Mouse (Mus musculus) G1E-ER4 (cell line): ENCODE measurements around the gene Irgq. TPM values are rescaled to one million over a fixed set of nuclear protein-coding genes. Genes with fewer than 3 reads are reported as not detected.

ENCODE experiments used
- GATA1 ChIP-seq: IDR thresholded peaks from one replicate; pipeline ENCODE4 v1.8.0; 2012; ENCODE audit warnings: low read length, inconsistent platforms
- polyA plus RNA-seq: library from polyadenylated mRNA; stranded (reverse); fragments of >175 nt; gene quantifications from 2 replicates; pipeline ENCODE4 v1.2.3, GENCODE M21; 2012

Irgq gene
- polyA plus RNA-seq, 1 experiment = 12.1 TPM

DNA sequence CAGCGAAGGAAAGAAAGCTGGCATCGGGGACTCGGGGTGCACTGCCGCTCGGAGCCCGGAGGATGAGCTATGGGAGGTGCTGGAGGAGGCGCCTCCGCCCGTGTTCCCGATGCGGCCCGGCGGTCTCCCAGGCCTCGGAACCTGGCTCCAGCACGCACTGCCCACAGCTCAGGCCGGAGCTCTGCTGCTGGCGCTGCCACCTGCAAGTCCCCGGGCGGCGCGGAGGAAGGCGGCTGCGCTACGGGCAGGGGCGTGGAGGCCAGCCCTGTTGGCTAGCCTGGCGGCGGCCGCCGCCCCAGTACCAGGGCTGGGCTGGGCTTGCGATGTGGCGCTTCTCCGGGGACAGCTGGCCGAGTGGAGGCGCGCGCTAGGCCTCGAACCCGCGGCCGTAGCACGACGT, 3.3 kb downstream of the Irgq start:
- no peak for TF ChIP-seq GATA1

DNA sequence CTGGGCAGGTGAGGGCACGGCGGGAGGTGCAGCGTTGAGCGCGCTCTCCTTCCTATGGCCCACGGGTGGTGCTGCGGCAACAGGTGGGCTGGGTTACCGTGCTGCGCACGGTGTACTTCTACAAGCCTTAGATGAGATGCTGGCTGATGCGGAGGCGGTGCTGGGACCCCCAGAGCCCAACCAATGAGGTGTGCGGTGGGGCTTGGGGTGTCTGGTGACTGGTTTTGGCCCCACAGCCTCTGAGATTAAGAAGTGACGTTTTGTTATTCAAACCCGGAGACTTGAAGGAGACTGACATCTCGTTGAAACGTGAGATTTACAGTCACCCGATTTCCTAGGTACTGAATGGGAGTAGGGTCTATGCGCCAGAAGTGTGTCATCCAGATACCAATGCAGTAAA, 3.8 kb downstream of the Irgq start:
- TF ChIP-seq GATA1 = no peak

DNA sequence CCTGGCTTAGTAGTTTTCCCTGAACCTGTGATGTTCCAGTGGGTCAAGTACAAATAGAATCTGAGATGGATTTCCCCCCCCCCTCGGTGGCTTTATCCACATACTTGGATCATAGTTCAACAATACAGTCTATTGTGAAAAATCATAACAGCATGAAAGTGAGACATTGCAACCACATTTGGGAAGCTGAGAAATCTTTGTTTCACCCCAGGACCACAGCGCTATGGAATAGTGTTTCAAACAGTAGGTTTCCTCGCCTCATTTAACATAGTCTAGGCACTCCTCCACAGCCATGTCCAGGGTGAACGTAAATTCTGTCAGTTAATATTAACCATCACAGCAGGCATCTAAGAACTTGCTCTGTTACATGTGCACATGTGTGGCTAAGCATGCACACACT, 6.6 kb downstream of the Irgq start:
- TF ChIP-seq GATA1 = no peak

DNA sequence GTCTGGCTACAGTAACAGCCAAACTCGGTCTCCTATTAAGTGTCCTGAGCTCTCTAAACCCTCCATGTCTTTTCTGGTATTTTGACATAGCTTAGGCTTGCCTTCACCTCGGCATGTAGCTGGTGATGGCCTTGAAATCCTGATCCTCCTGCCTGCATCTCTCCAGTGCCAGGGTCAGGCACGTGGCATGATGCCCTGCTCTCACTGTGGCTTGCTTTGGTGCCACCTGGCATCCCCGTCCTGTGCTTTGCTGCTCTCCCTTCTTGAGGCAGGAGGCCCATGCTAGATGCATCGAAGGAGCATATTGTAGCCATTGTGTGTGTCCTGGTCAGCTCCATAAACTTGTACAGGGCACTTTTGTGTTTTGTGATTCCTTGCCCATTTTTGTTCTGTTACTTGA, 7.1 kb downstream of the Irgq start:
- no peak for TF ChIP-seq GATA1

DNA sequence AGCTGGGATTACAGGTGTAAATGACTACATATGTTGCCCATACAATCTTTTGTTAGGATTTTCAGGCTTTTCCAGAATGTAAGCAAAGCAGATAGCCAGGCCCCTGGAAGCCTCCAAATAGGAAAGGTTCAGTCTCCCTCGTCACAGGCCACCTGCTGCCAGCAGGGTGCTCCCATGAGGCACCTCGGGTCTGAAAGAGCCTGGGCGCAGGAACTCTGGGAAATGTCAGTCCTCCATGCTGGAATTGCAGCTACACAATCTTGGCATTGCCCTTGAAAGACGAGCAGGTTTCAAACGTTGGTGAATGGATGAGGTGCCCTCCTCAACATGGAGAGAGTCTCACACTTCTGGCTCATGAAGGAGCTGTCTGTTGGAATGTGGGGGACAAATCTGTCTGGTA, 7.7 kb downstream of the Irgq start:
- no peak for TF ChIP-seq GATA1

DNA sequence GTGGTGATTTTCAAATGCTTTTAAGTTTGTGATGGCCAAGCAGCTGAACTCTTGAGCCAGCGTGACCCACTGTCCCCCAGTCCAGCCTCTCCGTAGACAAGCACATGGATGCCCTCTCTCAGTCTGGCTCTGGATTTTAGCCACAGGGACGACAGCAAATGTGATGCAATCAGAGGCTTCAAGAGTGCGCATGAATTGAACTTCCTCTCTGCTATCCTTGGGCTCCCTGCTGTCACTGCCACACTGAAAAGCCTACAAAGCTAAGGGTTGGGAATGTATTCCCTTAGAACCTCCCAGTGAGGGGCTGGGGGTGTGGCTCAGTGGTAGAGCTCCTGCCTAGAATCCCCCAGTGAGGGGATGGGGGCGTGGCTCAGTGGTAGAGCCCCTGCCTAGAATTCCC, 8.2 kb downstream of the Irgq start:
- TF ChIP-seq GATA1 = no peak

DNA sequence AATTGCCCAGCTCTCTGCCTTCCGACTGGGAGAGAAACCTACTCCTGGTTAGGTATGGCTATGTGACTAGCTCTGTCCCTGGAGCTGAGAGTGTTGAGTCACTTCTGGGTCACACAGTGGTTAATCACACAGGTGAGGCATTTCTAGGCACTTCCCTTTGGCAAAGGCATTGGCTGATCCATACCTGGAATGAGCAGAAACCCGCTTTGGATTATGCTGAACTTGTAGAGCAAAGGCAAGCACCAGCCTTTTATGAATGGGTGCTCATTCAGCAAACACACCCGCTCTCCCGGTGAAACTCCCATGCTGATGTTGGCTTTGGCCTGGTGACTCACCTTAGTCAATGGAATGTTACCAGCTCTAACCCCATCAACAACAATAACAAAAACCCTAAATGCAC, 9.2 kb downstream of the Irgq start:
- no peak for TF ChIP-seq GATA1

DNA sequence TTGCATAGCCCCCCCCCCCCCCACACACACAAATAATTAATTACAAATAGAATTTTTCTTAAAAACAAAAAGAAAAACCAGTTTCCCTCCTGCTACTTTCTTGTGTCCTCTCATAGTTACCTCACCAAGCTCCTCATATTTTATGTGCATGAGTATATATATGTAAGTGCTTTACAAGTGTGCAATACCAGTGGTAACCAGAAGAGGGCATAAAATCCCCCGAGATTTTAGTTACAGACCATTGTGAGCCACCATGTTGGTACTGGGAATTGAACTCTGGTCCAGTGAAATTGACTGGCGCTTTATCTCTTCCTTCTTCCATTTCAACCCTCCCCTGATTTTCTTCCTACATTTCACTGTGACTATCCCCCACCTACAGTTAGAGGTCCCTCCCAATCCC, 14.0 kb downstream of the Irgq start:
- no peak for TF ChIP-seq GATA1

DNA sequence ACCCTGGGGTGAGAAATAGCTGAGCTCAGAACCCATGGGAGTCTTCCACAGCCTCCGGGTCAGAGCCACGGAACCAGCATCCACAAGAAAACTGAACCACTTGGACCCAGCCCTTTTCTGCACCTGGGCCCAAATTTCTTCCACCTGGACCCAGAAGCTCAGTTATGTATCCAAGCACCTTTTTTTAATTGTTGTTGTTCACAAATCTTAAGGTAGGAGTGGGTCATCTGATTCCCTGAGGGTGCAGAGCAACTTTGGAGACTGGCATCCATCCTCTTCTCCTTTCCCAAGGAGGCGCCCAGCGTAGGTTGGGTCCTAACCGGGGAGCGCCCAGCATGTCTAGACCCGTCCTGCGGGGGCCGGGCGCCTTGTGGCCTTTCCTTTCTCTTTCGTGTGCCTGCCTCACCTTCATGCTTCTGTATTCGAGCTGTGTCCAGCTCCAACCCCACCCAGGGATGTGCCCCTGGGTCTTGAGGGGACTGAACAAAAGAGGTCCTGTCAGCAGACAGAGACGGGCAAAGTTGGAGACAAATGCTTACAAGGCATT, 15.7 kb downstream of the Irgq start, which contains the start of the genes Pinlyp and Xrcc1:
Gene Pinlyp (minus strand): TSS at position 51 of the 547 bp plus-strand sequence.
Gene Xrcc1 (plus strand): TSS at position 222 of the 547 bp plus-strand sequence.
- no peak for TF ChIP-seq GATA1

DNA sequence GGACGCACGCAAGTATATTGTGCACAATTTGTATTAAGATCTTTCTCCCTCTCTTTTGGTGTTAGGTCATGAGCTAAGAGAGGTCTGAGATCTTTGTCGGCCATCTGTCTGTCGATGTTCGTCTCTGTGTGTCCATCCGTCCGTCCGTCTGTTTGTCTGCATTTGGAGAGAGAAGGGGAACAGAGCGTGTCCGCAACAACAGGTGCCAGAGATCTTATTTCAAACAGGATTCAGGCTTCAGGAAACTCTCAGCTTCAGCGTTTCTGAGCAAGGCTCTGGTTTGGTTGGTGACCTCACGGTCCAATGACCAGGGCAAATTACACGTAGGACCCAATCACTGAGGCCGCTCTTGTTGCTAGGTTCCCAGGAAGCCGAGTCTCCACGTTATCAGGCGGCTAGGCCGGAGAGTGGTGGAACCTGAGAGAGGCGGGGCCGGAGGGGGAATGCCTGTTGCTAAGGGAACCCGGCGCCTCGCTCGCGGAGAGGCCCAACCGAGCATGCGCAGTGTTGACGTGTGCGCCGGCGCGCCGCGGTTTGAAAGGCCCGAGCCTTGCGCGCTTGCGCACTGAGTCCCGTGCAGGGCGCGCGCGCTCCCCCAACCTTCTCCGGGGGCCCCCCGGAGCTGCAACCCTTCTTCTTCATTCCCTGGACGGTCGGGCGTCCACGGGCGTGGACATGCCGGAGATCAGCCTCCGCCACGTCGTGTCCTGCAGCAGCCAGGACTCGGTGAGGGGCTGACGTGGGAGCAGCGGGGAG, 16.3 kb downstream of the Irgq start:
- no peak for TF ChIP-seq GATA1

DNA sequence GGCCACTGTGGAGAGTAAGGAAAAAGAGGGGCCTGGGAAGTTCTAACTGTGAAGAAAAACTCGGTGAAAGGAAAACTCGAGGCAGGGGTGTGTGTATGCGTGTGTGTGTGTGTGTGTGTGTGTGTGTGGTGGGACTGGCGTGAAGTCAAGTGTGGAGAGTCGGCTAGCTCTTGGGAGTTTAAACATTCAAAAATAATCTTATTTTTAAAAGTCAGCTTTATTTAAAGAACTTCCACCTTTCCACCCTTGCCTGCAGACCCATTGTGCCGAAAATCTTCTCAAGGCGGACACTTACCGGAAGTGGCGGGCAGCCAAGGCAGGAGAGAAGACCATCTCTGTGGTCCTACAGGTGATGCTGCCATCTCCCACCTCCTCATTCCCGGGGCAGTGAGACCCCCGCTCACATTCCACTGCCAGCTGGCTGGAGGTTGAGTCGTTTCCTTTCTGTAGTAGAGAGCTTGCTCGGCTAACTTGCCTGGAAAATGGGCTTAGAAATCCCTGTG, 17.1 kb downstream of the Irgq start:
- no peak for TF ChIP-seq GATA1

DNA sequence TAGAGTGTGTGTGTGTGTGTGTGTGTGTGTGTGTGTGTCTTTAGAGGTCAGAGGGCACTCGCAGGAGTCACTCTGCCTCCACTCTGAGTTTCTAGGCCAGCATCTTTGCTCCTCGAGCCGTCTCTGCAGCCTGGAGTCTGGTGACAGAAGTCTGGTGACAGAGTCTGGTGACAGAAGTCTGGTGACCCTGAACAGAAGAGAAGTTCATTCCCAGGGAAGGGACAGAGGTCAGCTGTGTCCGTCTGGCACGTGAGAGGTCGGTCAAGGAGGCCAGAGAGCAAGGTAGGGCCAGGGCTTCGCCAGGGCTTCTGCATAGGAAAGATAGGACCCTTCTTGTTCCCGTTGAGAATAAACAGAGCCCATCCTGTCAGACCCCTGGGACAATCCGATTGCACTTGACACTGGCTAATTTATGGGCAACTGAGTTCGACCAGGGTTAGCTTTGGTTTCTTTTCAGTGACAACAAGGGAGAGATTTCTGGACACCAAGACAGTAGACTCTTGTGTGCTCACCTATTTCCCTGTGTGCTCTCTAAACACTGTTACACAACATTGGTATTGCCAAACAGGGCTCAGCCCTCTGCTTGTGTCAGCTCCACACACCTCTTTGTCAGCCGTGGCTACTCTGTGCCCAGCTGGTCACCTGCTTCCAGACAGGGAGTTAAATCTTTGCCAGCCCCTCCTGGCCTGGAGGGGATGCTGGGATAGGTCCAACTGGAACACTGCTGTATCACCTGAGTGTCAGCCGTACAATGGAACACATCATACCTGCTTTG, 21.7 kb downstream of the Irgq start:
- TF ChIP-seq GATA1 = no peak

DNA sequence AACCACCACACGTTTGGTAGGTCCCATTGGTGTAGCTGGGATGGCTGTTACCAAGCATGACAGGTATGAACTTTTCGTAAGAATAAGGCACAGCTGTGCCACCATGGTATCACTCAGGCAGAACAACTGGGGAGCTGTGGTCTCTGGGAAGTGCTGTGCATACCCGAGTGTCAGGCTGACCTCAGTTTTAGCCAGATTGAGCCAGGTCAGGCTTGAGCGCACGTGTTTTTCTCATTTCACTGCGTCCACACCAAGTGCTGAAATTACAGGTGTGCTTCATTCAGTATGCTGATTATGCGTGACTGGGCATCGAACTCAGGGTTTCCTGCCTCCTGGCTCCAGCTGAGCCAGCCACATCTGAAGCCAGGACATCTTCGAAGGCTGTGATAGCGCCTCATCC, 25.3 kb downstream of the Irgq start:
- no peak for TF ChIP-seq GATA1

DNA sequence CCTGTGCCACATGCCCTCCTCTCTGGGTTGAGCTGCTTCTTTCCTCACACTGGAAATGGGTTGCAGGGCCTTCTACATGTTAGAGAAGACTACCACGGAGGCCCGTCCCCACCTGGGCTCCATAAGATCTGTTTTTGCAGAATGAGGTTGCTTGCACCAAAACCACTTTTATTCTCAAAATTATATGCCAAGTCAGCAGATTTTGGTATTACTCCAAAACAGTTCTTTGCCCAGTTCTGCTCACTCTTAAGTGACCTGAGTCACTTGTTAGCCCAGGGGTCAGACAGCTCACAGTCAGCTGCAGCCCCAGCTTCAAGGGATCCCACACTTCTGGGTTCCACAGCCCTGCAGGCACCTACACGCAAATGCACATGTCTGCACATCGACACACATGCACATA, 31.0 kb downstream of the Irgq start:
- no peak for TF ChIP-seq GATA1

DNA sequence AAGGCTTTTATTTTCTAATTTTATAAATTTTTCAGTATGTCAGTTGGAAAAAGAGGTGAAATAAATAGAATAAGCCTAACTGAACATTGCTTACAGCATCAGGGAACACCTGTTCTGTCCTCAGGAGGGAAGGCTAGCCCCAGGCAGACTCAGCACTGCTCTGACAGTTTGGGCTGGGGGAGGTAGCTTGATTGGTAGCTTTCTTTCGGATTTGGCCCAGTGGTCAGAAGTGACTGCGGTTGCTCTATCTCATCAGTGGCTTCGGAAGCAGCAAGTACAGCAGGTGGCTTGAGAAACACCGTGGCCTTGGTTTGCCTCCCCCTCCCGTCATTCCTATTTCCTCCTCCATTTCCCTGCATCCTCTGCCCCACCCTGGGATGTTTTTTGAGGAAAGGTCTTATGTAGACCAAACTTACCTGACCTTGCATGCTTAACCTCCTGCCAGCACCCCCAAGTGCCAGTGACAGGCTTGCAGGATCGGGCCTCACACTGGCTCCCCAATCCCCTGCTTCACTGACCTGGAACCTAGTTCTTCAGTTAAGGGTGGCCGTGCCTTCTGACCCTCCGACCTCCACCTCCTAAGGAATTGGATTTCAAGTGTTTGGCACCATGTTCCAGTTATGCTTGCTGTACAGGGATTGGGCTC, 32.8 kb downstream of the Irgq start:
- no peak for TF ChIP-seq GATA1

DNA sequence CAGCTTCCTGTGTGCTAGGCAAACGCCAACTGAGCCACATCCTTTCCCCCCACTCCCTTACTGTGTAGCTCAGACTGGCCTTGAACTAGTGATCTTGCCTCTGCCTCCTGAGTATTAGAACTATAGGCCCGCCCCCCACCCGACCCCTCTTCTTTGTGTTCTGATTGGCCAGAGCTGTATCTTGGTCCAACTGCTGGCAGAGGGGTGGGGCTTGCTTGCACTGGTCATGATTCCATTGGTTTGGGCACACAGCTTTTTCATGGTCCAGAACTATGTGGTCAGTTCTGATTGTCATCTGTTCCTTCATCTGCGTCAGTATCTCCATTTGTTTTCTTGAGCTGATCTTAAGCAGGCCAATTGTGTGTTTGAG, 33.3 kb downstream of the Irgq start:
- TF ChIP-seq GATA1 = no peak
